ENCODE assay signal across 26 mouse cellular contexts in genomic region chr1:125447926-125448325, GRCm38 (mm10).
"Had no signal": no experiment of that assay in that cellular context is flagged by ENCODE, and none has a peak within 500 bp of the region (broad histone marks: within the 10 kb centered on the region; RNA-seq: fewer than 3 reads in every experiment).

No protein-coding gene starts in this region.

- H3K4me1 ChIP-seq: embryonic facial prominence, embryonic 10.5 days; embryonic facial prominence, embryonic 12.5 days; embryonic facial prominence, embryonic 13.5 days; embryonic facial prominence, embryonic 15.5 days; forebrain, embryonic 10.5 days; forebrain, embryonic 12.5 days; forebrain, embryonic 13.5 days; forebrain, embryonic 15.5 days had no signal

- H3K36me3 ChIP-seq: embryonic facial prominence, embryonic 10.5 days; embryonic facial prominence, embryonic 12.5 days; embryonic facial prominence, embryonic 13.5 days; embryonic facial prominence, embryonic 15.5 days; forebrain, embryonic 10.5 days; forebrain, embryonic 12.5 days; forebrain, embryonic 15.5 days had no signal

- ATAC-seq: forebrain, embryonic 13.5 days; forebrain, embryonic 14.5 days; forebrain, embryonic 15.5 days; forebrain, embryonic 16.5 days; forebrain, postnatal 0 days had no signal

- H3K4me3 ChIP-seq: embryonic facial prominence, embryonic 10.5 days; embryonic facial prominence, embryonic 12.5 days; embryonic facial prominence, embryonic 13.5 days; embryonic facial prominence, embryonic 15.5 days; erythroblast, embryonic 14.5 days; forebrain, embryonic 10.5 days; forebrain, embryonic 12.5 days; forebrain, embryonic 13.5 days; forebrain, embryonic 15.5 days; gastrocnemius, adult 2 months; heart, adult 2 months had no signal

- H3K27ac ChIP-seq: embryonic facial prominence, embryonic 10.5 days; embryonic facial prominence, embryonic 12.5 days; embryonic facial prominence, embryonic 13.5 days; embryonic facial prominence, embryonic 15.5 days; forebrain, embryonic 10.5 days; forebrain, embryonic 12.5 days; forebrain, embryonic 13.5 days; forebrain, embryonic 15.5 days; gastrocnemius, adult 2 months; heart, adult 2 months had no signal

- DNase-seq: cerebellum, adult 9-11 months; cerebellum, postnatal 10 days; cerebellum, postnatal 14 days; cerebellum, postnatal 25 days; cerebellum, postnatal 36 days; embryo, embryonic 11 days; forebrain, postnatal 0 days; gastrocnemius, adult 2 months; gastrocnemius, postnatal 10 days; gastrocnemius, postnatal 14 days; gastrocnemius, postnatal 25 days; gastrocnemius, postnatal 36 days; heart, adult 11 months; heart, adult 18-20 months; heart, adult 2 months had no signal

- H3K27me3 ChIP-seq: embryonic facial prominence, embryonic 12.5 days; embryonic facial prominence, embryonic 13.5 days; embryonic facial prominence, embryonic 15.5 days; forebrain, embryonic 12.5 days; forebrain, embryonic 13.5 days; forebrain, embryonic 15.5 days had no signal

- H3K9me3 ChIP-seq: embryonic facial prominence, embryonic 12.5 days; embryonic facial prominence, embryonic 15.5 days; forebrain, embryonic 10.5 days; forebrain, embryonic 13.5 days; forebrain, embryonic 15.5 days had no signal

- H3K9ac ChIP-seq: embryonic facial prominence, embryonic 12.5 days; embryonic facial prominence, embryonic 13.5 days; embryonic facial prominence, embryonic 15.5 days; forebrain, embryonic 12.5 days; forebrain, embryonic 13.5 days; forebrain, embryonic 15.5 days; forebrain, postnatal 0 days had no signal

- H3K4me2 ChIP-seq: embryonic facial prominence, embryonic 12.5 days; embryonic facial prominence, embryonic 13.5 days; embryonic facial prominence, embryonic 15.5 days; forebrain, embryonic 12.5 days; forebrain, embryonic 13.5 days; forebrain, embryonic 15.5 days had no signal
